Mouse (Mus musculus) granulocyte monocyte progenitor cell, adult 5-6 weeks (primary cell): Measurements from ENCODE around the gene Rsg1. TPM values are rescaled to one million over a fixed set of nuclear protein-coding genes. Genes with fewer than 3 reads are reported as not detected.

Experiments used
- ATAC-seq: replicated peaks from 2 replicates; pipeline ENCODE4 v1.8.0; 2016; ENCODE audit warnings: mild to moderate bottlenecking, moderate TSS enrichment, inconsistent platforms; ENCODE audit not compliant: poor library complexity, severe bottlenecking
- total RNA-seq, 2 experiments: library from RNA; stranded (forward) in 1 of 2; stranded (reverse) in 1 of 2; fragments of 200-712, 200-1000 nt in 1 of 2; fragments of >200 nt in 1 of 2; fragmentation: Nextera tagmentation in 1 of 2; gene quantifications; 2 replicates each; pipeline ENCODE4 v1.2.3; 2014 to 2017

Rsg1 gene
- total RNA-seq, 2 experiments from 2014 or later, result 1.4 to 1.8 TPM

GRCm38 (mm10) chr4:141244931-141245425, 31.2 kb downstream of the Rsg1 start:
- no peak for ATAC-seq

- no peak for ATAC-seq
These were observed 32.6 kb downstream of the Rsg1 start for GRCm38 (mm10) chr4:141246089-141246997.

DNA sequence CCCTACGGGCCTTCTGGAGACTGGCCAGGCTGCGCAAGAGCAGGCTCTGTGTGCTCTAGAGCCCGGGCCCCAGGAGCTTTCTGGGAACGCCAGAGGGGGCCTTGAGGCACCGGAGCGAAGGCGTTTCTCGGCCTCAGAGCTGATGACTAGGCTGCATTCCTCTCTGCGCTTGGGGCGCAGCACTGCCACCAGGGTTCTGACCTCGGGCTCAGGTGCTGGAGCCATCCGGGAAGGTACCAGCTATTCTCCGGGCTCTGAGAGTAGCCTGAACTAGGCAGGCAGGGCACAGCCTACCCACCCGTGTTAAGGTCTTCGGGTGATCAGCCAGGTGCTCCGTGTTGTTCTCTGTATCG, 33.2 kb downstream of the Rsg1 start:
- no peak for ATAC-seq

DNA sequence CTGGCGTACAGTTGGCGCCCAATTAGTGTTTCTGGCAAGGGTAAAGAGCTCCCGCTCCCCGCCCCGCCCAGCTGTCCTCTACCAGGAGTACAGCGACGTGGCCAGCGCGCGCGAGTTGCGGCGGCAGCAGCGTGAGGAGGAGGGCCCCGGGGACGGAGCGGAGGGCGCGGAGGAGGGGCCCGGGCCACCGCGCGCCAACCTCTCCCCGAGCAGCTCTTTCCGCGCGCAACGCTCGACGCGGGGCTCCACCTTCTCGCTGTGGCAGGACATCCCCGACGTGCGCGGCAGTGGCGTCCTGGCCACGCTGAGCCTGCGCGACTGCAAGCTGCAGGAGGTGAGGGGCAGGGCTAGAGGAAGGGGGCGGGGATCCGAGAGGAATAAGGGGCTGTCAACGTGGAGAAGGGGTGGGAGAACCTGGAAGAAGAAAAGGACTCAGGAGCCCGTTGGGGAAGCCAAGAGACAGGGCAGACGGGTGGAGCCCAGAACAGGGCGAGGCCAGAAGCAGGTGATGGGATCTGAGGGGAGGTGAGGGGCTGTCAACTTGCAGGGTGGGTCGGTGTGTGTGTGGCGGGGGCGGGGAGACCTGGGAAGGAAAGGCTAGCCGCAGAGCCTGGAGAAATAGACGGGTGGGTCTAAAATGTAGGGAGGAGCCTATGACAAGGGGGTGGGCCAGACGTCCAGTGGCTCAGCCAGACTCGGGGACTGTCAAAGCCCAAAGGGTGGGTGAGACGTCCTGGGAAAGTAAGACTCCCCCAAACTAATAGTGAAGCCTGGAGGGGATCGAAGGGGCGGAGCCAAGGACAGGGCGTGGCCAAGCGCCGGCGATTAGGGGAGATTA, 34.2 kb downstream of the Rsg1 start:
- peak; percentile 50 for ATAC-seq

- ATAC-seq, result peak; percentile 17; the same call in 1 of the 2 replicates
These were observed 34.8 kb downstream of the Rsg1 start for GRCm38 (mm10) chr4:141248614-141248978.

- ATAC-seq, result no peak
These were observed 35.6 kb downstream of the Rsg1 start for GRCm38 (mm10) chr4:141249383-141249782.

- ATAC-seq, result no peak
These were observed 37.3 kb downstream of the Rsg1 start for GRCm38 (mm10) chr4:141251071-141251470.

DNA sequence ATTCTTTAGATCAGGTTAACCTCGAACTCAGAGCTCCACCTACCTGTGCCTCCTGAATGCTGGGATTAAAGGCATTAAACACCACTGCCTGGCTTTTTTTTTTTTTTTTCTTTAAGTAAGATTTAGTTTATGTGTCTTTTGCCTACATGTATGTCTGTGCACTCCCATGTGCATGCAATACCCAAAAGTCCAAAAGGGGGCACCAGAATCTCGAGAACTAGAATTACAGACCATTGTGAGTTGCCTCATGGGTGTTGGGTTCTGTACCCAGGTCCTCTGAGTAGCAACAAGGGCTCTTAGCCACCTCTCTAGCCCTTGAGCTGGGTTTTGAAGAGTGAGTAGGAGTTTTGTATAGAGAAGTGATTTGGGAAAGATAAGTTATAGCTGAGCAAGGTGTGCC, 38.9 kb downstream of the Rsg1 start:
- ATAC-seq, result no peak

- no peak for ATAC-seq
These were observed 40.5 kb downstream of the Rsg1 start for GRCm38 (mm10) chr4:141254234-141254633.

GRCm38 (mm10) chr4:141257440-141257839, 43.7 kb downstream of the Rsg1 start:
- 0 out of 2 replicates have a peak, but pooled peaks have one; percentile 41 for ATAC-seq

GRCm38 (mm10) chr4:141259413-141259812, 45.7 kb downstream of the Rsg1 start:
- no peak for ATAC-seq

GRCm38 (mm10) chr4:141260007-141260723, 46.4 kb downstream of the Rsg1 start:
- ATAC-seq, result no peak

GRCm38 (mm10) chr4:141262906-141263637, 49.3 kb downstream of the Rsg1 start:
- ATAC-seq, result no peak

GRCm38 (mm10) chr4:141265979-141266637, 52.4 kb downstream of the Rsg1 start:
- no peak for ATAC-seq

DNA sequence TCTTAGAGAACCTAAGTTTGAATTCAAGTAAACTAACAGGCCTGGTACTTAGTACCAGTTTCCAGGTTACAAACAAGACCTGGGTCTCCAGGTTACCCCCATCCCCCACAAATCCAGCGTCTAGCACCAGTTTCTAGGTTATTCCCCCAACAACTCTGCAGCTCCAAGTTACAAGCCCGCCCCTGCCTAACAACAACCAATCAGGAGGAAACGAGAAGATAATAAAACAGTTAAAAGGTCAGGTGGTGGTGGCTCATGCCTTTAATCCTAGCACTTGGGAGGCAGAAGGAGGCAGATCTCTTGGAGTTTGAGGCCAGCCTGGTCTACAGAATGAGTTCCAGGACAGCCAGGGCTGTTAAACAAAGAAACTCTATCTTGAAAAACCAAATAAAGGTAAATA, 53.5 kb downstream of the Rsg1 start:
- no peak for ATAC-seq

- 0 out of 2 replicates have a peak, but pooled peaks have one; percentile 14 for ATAC-seq
These were observed 54.1 kb downstream of the Rsg1 start for GRCm38 (mm10) chr4:141267837-141268236.

DNA sequence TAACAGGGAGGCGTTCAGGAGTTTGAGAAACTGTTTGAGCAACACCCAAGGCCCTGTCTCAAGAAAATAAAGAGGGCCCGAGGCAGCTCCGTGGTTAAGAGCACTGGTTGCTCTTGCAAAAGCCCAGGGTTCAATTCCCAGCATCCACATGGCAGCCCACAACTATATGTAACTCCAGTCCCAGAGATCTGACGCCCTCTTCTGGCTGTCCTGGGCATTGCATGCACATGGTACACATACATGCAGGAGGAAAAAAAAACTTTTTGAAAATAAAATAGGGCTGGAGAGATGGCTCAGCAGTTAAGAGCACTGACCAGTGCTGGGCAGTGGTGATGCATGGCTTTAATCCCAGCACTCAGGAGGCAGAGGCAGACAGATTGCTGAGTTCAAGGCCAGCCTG, 54.6 kb downstream of the Rsg1 start:
- ATAC-seq, result no peak

DNA sequence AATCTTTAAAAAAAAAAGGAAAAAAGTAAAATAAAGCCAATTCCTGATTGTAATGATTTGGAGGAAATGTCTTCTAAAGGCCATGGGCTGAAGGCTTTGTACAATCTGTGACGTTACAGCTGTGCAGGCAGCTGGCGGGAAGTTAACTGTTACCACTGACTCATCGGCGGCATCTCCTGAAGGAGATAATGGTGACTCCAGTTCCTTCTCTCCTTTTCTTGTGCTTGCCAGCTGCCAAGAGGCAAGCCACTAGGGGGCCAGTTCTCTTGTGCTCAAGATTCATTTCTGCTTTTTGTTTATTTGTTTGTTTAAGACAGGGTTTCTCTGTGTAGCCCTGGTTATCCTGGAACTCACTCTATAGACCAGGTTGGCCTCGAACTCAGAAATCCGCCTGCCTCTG, 55.3 kb downstream of the Rsg1 start:
- ATAC-seq, result peak; percentile 34

- ATAC-seq, result no peak
These were observed 56.6 kb downstream of the Rsg1 start for GRCm38 (mm10) chr4:141270201-141270940.
